Mouse (Mus musculus) MEL (cell line): Measurements from ENCODE around the gene Mrpl47.

Experiments used
- CTCF ChIP-seq, 3 experiments: IDR thresholded peaks in 2 of 3; conservative IDR thresholded peaks in 1 of 3; 2 replicates each; pipeline ENCODE4 v1.5.1; 2011 to 2012; ENCODE audit warnings: low read length in 3 of 3, low read depth in 2 of 3, mild to moderate bottlenecking in 2 of 3, improper control_type of control experiment in 1 of 3, inconsistent platforms in 1 of 3, mixed read lengths in 1 of 3, moderate library complexity in 1 of 3; ENCODE audit not compliant: control insufficient read depth in 1 of 3, insufficient read depth in 1 of 3, poor library complexity in 1 of 3, severe bottlenecking in 1 of 3
- E2F4 ChIP-seq: IDR thresholded peaks from 2 replicates; pipeline ENCODE4 v1.6.1; 2011; ENCODE audit warnings: low read depth, low read length, improper control_type of control experiment, borderline replicate concordance
- KAT2A ChIP-seq: conservative IDR thresholded peaks from 2 replicates; pipeline ENCODE4 v1.6.1; 2012; ENCODE audit warnings: low read depth, low read length, improper control_type of control experiment, inconsistent platforms
- POLR2A ChIP-seq, 2 experiments: IDR thresholded peaks; 2 replicates each; pipeline ENCODE4 v1.6.1; 2011 to 2012; ENCODE audit warnings: low read length in 2 of 2, mild to moderate bottlenecking in 2 of 2, control low read depth in 1 of 2, improper control_type of control experiment in 1 of 2, low read depth in 1 of 2, moderate library complexity in 1 of 2; ENCODE audit not compliant: control insufficient read depth in 1 of 2, insufficient read depth in 1 of 2, poor library complexity in 1 of 2
- TAL1 ChIP-seq: IDR thresholded peaks from 2 replicates; pipeline ENCODE4 v1.6.1; 2012; ENCODE audit warnings: mild to moderate bottlenecking, inconsistent platforms, low read length, moderate library complexity, mixed read lengths
- TBP ChIP-seq: IDR thresholded peaks from 2 replicates; pipeline ENCODE4 v1.8.0; 2011; ENCODE audit warnings: low read depth, low read length, improper control_type of control experiment

GRCm38 (mm10) chr3:32748384-32748783 is 11.0 kb upstream of the Mrpl47 start:
- TF ChIP-seq KAT2A (no peak), CTCF (IDR thresholded peaks at IDR 0.05 in 2 of 3, conservative IDR thresholded peaks at IDR 0.05 in 1 of 3; ENCODE audit: control insufficient read depth in 1 of 3, insufficient read depth in 1 of 3, low read depth in 2 of 3, low read length in 3 of 3, poor library complexity in 1 of 3, severe bottlenecking in 1 of 3) (no peak), TBP (no peak), POLR2A (IDR thresholded peaks at IDR 0.05; ENCODE audit: control insufficient read depth in 1 of 2, insufficient read depth in 1 of 2, low read depth in 1 of 2, low read length in 2 of 2, poor library complexity in 1 of 2) (no peak), E2F4 (no peak), TAL1 (no peak)
